Mouse (Mus musculus): ENCODE data around the gene Map10. TPM values are rescaled to one million over a fixed set of nuclear protein-coding genes. Genes with fewer than 3 reads are reported as not detected.

Map10 gene
- total and polyA plus RNA-seq, 3 experiments = 0.05 TPM; not detected in 2

GRCm38 (mm10) chr8:125658508-125658907, 11.1 kb upstream of the Map10 start:
- no peak overlapping the region for H3K4me3 ChIP-seq (ENCODE audit: low read depth, low read length)
- DNase-seq (ENCODE audit: low spot score) (no peak), ATAC-seq (ENCODE audit: extremely low read depth, insufficient number of reproducible peaks, low FRiP score, poor library complexity, severe bottlenecking) (no peak)
- H3K36me3 ChIP-seq (replicated peaks) = no peaks in the 10 kb centered on the region
- TF ChIP-seq POLR2AphosphoS5 (IDR thresholded peaks at IDR 0.05; ENCODE audit: insufficient replicate concordance, low read depth, low read length) = no peak
- H3K4me1 ChIP-seq (ENCODE audit: insufficient read depth, low read depth, low read length) = no peaks in the 10 kb centered on the region
- peaks cover 78% of the 10 kb centered on the region for H3K9me3 ChIP-seq (replicated peaks)
- no peaks in the 10 kb centered on the region; the same call in 1 of the 2 replicates for H3K27me3 ChIP-seq (ENCODE audit: insufficient read depth, low read length)

- peaks cover 76% of the 10 kb centered on the region for H3K9me3 ChIP-seq (replicated peaks)
- H3K27me3 ChIP-seq (ENCODE audit: insufficient read depth, low read length) = no peaks in the 10 kb centered on the region; the same call in 1 of the 2 replicates
- no peak overlapping the region for H3K4me3 ChIP-seq (ENCODE audit: low read depth, low read length)
- ATAC-seq (ENCODE audit: extremely low read depth, insufficient number of reproducible peaks, low FRiP score, poor library complexity, severe bottlenecking) (no peak), DNase-seq (ENCODE audit: low spot score) (no peak)
- no peaks in the 10 kb centered on the region for H3K36me3 ChIP-seq (replicated peaks)
- H3K4me1 ChIP-seq (ENCODE audit: insufficient read depth, low read depth, low read length) = no peaks in the 10 kb centered on the region
- TF ChIP-seq TAL1 (conservative IDR thresholded peaks at IDR 0.05; ENCODE audit: low read depth, low read length) (no peak), GATA1 (IDR thresholded peaks at IDR 0.05; ENCODE audit: borderline replicate concordance, low read length) (no peak), GATA2 (IDR thresholded peaks at IDR 0.05; ENCODE audit: borderline replicate concordance, low read depth, low read length) (no peak), POLR2AphosphoS5 (IDR thresholded peaks at IDR 0.05; ENCODE audit: insufficient replicate concordance, low read depth, low read length) (no peak), CTCF (IDR thresholded peaks at IDR 0.05; ENCODE audit: low read depth, low read length) (no peak)
These were observed 10.7 kb upstream of the Map10 start for GRCm38 (mm10) chr8:125658926-125659325.

- TF ChIP-seq GATA2 (IDR thresholded peaks at IDR 0.05; ENCODE audit: borderline replicate concordance, low read depth, low read length) = no peak
- TF ChIP-seq CTCF (IDR thresholded peaks at IDR 0.05; ENCODE audit: low read depth, low read length) = no peak
- no peak for TF ChIP-seq GATA1 (IDR thresholded peaks at IDR 0.05; ENCODE audit: borderline replicate concordance, low read length)
- no peak for TF ChIP-seq TAL1 (conservative IDR thresholded peaks at IDR 0.05; ENCODE audit: low read depth, low read length)
- no peak for TF ChIP-seq POLR2AphosphoS5 (IDR thresholded peaks at IDR 0.05; ENCODE audit: insufficient replicate concordance, low read depth, low read length)
- DNase-seq (ENCODE audit: low spot score) (no peak), ATAC-seq (ENCODE audit: extremely low read depth, insufficient number of reproducible peaks, low FRiP score, poor library complexity, severe bottlenecking) (no peak)
- Histone ChIP-seq H3K4me3 (ENCODE audit: low read depth, low read length) (no peak overlapping the region; the same call in 1 of the 2 replicates), H3K4me1 (ENCODE audit: insufficient read depth, low read depth, low read length) (no peaks in the 10 kb centered on the region), H3K27me3 (ENCODE audit: insufficient read depth, low read length) (no peaks in the 10 kb centered on the region; the same call in 1 of the 2 replicates), H3K36me3 (replicated peaks) (no peaks in the 10 kb centered on the region), H3K9me3 (replicated peaks) (peaks cover 76% of the 10 kb centered on the region)
These were observed 9.2 kb upstream of the Map10 start for GRCm38 (mm10) chr8:125660397-125660796.

GRCm38 (mm10) chr8:125661958-125662668, 7.5 kb upstream of the Map10 start:
- H3K4me1 ChIP-seq (ENCODE audit: insufficient read depth, low read depth, low read length) = no peaks in the 10 kb centered on the region
- H3K36me3 ChIP-seq (replicated peaks) = no peaks in the 10 kb centered on the region
- DNase-seq (ENCODE audit: low spot score) (no peak), ATAC-seq (ENCODE audit: extremely low read depth, insufficient number of reproducible peaks, low FRiP score, poor library complexity, severe bottlenecking) (no peak)
- TF ChIP-seq POLR2AphosphoS5 (IDR thresholded peaks at IDR 0.05; ENCODE audit: insufficient replicate concordance, low read depth, low read length) (no peak), GATA1 (IDR thresholded peaks at IDR 0.05; ENCODE audit: borderline replicate concordance, low read length) (no peak), GATA2 (IDR thresholded peaks at IDR 0.05; ENCODE audit: borderline replicate concordance, low read depth, low read length) (no peak), TAL1 (conservative IDR thresholded peaks at IDR 0.05; ENCODE audit: low read depth, low read length) (no peak), CTCF (IDR thresholded peaks at IDR 0.05; ENCODE audit: low read depth, low read length) (no peak)
- no peak overlapping the region for H3K4me3 ChIP-seq (ENCODE audit: low read depth, low read length)
- peaks cover 80% of the 10 kb centered on the region for H3K9me3 ChIP-seq (replicated peaks)
- no peaks in the 10 kb centered on the region; the same call in 1 of the 2 replicates for H3K27me3 ChIP-seq (ENCODE audit: insufficient read depth, low read length)

GRCm38 (mm10) chr8:125662669-125663048, 7.0 kb upstream of the Map10 start:
- H3K4me1 ChIP-seq (ENCODE audit: insufficient read depth, low read depth, low read length) = no peaks in the 10 kb centered on the region
- TF ChIP-seq TAL1 (conservative IDR thresholded peaks at IDR 0.05; ENCODE audit: low read depth, low read length) (no peak), GATA2 (IDR thresholded peaks at IDR 0.05; ENCODE audit: borderline replicate concordance, low read depth, low read length) (no peak), POLR2AphosphoS5 (IDR thresholded peaks at IDR 0.05; ENCODE audit: insufficient replicate concordance, low read depth, low read length) (no peak), GATA1 (IDR thresholded peaks at IDR 0.05; ENCODE audit: borderline replicate concordance, low read length) (no peak), CTCF (IDR thresholded peaks at IDR 0.05; ENCODE audit: low read depth, low read length) (no peak)
- no peak for DNase-seq (ENCODE audit: low spot score)
- peaks cover 78% of the 10 kb centered on the region for H3K9me3 ChIP-seq (replicated peaks)
- H3K27me3 ChIP-seq (ENCODE audit: insufficient read depth, low read length) = no peaks in the 10 kb centered on the region; the same call in 1 of the 2 replicates
- no peak overlapping the region for H3K4me3 ChIP-seq (ENCODE audit: low read depth, low read length)
- H3K36me3 ChIP-seq (replicated peaks) = no peaks in the 10 kb centered on the region
- ATAC-seq (ENCODE audit: extremely low read depth, insufficient number of reproducible peaks, low FRiP score, poor library complexity, severe bottlenecking) = no peak

- peaks cover 82% of the 10 kb centered on the region for H3K9me3 ChIP-seq (replicated peaks)
- H3K36me3 ChIP-seq (replicated peaks) = no peaks in the 10 kb centered on the region
- no peak for ATAC-seq (ENCODE audit: extremely low read depth, insufficient number of reproducible peaks, low FRiP score, poor library complexity, severe bottlenecking)
- H3K4me1 ChIP-seq (ENCODE audit: insufficient read depth, low read depth, low read length) = no peaks in the 10 kb centered on the region
- TF ChIP-seq POLR2AphosphoS5 (IDR thresholded peaks at IDR 0.05; ENCODE audit: insufficient replicate concordance, low read depth, low read length) = no peak
- TF ChIP-seq TAL1 (conservative IDR thresholded peaks at IDR 0.05; ENCODE audit: low read depth, low read length) = no peak
- no peak for TF ChIP-seq CTCF (IDR thresholded peaks at IDR 0.05; ENCODE audit: low read depth, low read length)
- H3K4me3 ChIP-seq (ENCODE audit: low read depth, low read length) = no peak overlapping the region
- no peaks in the 10 kb centered on the region; the same call in 1 of the 2 replicates for H3K27me3 ChIP-seq (ENCODE audit: insufficient read depth, low read length)
- DNase-seq (ENCODE audit: low spot score) = no peak
These were observed 4.3 kb upstream of the Map10 start for GRCm38 (mm10) chr8:125665183-125665875.

Measured in G1E (cell line).